Comparison of ENCODE assay signal across 16 mouse cellular contexts in genomic region chr9:47900734-47901133, GRCm38 (mm10).
DNase-seq lines count a peak whose midpoint lies in the region; ATAC-seq and TF ChIP-seq lines count a peak whose summit lies in the region.
"Had no signal": no experiment of that assay in that cellular context is flagged by ENCODE, and none has a peak within 500 bp of the region (broad histone marks: within the 10 kb centered on the region; RNA-seq: fewer than 3 reads in every experiment).

No protein-coding gene starts in this region.

- no peak overlapping the region for H3K4me3 ChIP-seq in forebrain, embryonic 12.5 days (replicated peaks)
- no peak overlapping the region for H3K4me3 ChIP-seq in hindbrain, embryonic 16.5 days (ENCODE audit: low read length)
- H3K4me3 ChIP-seq in neural tube, embryonic 12.5 days = no peak overlapping the region
- H3K4me3 ChIP-seq: embryonic facial prominence, embryonic 12.5 days; heart, adult 2 months; layer of hippocampus, adult 2 months; left cerebral cortex, adult 2 months; liver, embryonic 13.5 days had no signal

- H3K4me2 ChIP-seq in forebrain, embryonic 12.5 days = peak overlapping the region; percentile 11; the same call in 1 of the 2 replicates
- H3K4me2 ChIP-seq in hindbrain, embryonic 16.5 days (ENCODE audit: low read length) = no peak overlapping the region
- H3K4me2 ChIP-seq in neural tube, embryonic 12.5 days (replicated peaks) = no peak overlapping the region
- H3K4me2 ChIP-seq: embryonic facial prominence, embryonic 12.5 days; liver, embryonic 13.5 days had no signal

- peak; percentile 87 for ATAC-seq in forebrain, embryonic 12.5 days (ENCODE audit: low FRiP score)
- ATAC-seq in hindbrain, embryonic 16.5 days = peak; percentile 56; the same call in 1 of the 2 replicates
- ATAC-seq in neural tube, embryonic 12.5 days (ENCODE audit: low FRiP score, low read depth) = peak; percentile 86
- ATAC-seq: CD4-positive, CD25-positive, alpha-beta regulatory T cell, adult 4 months had no signal

- peak; percentile 93 for DNase-seq in brain, embryonic 14.5 days (ENCODE audit: low read depth)
- no peak for DNase-seq in heart, postnatal 4 days
- DNase-seq in thymus, adult 18-20 months = no peak
- DNase-seq in yolk sac, embryonic 10.5 days (ENCODE audit: low spot score) = no peak
- DNase-seq: adrenal gland, postnatal 10 days; cerebellum, adult 8-10 months; heart, adult 2 months; liver, embryonic 13.5 days had no signal

- 23% methylated on average over 10 of the region's 10 CpGs for WGBS in forebrain, embryonic 12.5 days
- WGBS in hindbrain, embryonic 16.5 days = 25% methylated on average over 10 of the region's 10 CpGs
- 36% methylated on average over 10 of the region's 10 CpGs for WGBS in neural tube, embryonic 12.5 days

- H3K27me3 ChIP-seq in forebrain, embryonic 12.5 days = peaks cover 86% of the 10 kb centered on the region
- H3K27me3 ChIP-seq in hindbrain, embryonic 16.5 days (replicated peaks; ENCODE audit: control insufficient read depth, insufficient read depth, low read length) = peaks cover 3% of the 10 kb centered on the region; the same call in 1 of the 2 replicates
- peaks cover 49% of the 10 kb centered on the region for H3K27me3 ChIP-seq in neural tube, embryonic 12.5 days (replicated peaks)
- H3K27me3 ChIP-seq: embryonic facial prominence, embryonic 12.5 days; liver, embryonic 13.5 days had no signal

- no peak for TF ChIP-seq POLR2A in brain, embryonic 14.5 days (IDR thresholded peaks at IDR 0.05; ENCODE audit: borderline replicate concordance, extremely low read depth, insufficient read depth, insufficient read length, poor library complexity, severe bottlenecking)

- no peak for TF ChIP-seq CTCF in brain, embryonic 14.5 days (IDR thresholded peaks at IDR 0.05; ENCODE audit: borderline replicate concordance, extremely low read depth, insufficient read depth, insufficient read length)

- H3K9ac ChIP-seq in forebrain, embryonic 12.5 days = no peak overlapping the region
- H3K9ac ChIP-seq in hindbrain, embryonic 16.5 days (ENCODE audit: low read depth, low read length) = no peak overlapping the region
- no peak overlapping the region for H3K9ac ChIP-seq in neural tube, embryonic 12.5 days
- H3K9ac ChIP-seq: embryonic facial prominence, embryonic 12.5 days; liver, embryonic 13.5 days had no signal

- H3K4me1 ChIP-seq in forebrain, embryonic 12.5 days = peaks cover 43% of the 10 kb centered on the region
- peaks cover 8% of the 10 kb centered on the region for H3K4me1 ChIP-seq in hindbrain, embryonic 16.5 days (ENCODE audit: control insufficient read depth, insufficient read depth, low read depth, low read length)
- peaks cover 28% of the 10 kb centered on the region for H3K4me1 ChIP-seq in neural tube, embryonic 12.5 days
- H3K4me1 ChIP-seq: embryonic facial prominence, embryonic 12.5 days; liver, embryonic 13.5 days had no signal

- H3K9me3 ChIP-seq in forebrain, embryonic 12.5 days = no peaks in the 10 kb centered on the region
- H3K9me3 ChIP-seq in hindbrain, embryonic 16.5 days (ENCODE audit: control insufficient read depth, low read length) = no peaks in the 10 kb centered on the region
- no peaks in the 10 kb centered on the region for H3K9me3 ChIP-seq in neural tube, embryonic 12.5 days
- H3K9me3 ChIP-seq: embryonic facial prominence, embryonic 12.5 days; liver, embryonic 13.5 days had no signal

- H3K36me3 ChIP-seq in forebrain, embryonic 12.5 days (replicated peaks) = no peaks in the 10 kb centered on the region
- H3K36me3 ChIP-seq in hindbrain, embryonic 16.5 days (ENCODE audit: control insufficient read depth, insufficient read depth, low read length) = no peaks in the 10 kb centered on the region
- H3K36me3 ChIP-seq in neural tube, embryonic 12.5 days = no peaks in the 10 kb centered on the region
- H3K36me3 ChIP-seq: embryonic facial prominence, embryonic 12.5 days; liver, embryonic 13.5 days had no signal

- H3K27ac ChIP-seq in forebrain, embryonic 12.5 days = peak overlapping the region; percentile 65
- H3K27ac ChIP-seq in hindbrain, embryonic 16.5 days (ENCODE audit: low read depth, low read length) = no peak overlapping the region
- no peak overlapping the region for H3K27ac ChIP-seq in neural tube, embryonic 12.5 days
- H3K27ac ChIP-seq: embryonic facial prominence, embryonic 12.5 days; heart, adult 2 months; kidney, postnatal 0 days; layer of hippocampus, adult 2 months; left cerebral cortex, adult 2 months; liver, embryonic 13.5 days had no signal
